Mouse (Mus musculus): Measurements from ENCODE around the gene Rab14. TPM values are rescaled to one million over a fixed set of nuclear protein-coding genes. Genes with fewer than 3 reads are reported as not detected.

Rab14 gene
- 217 TPM for polyA plus RNA-seq (2015; fragmentation: Illumina TruSeq; extraction: RNeasy Lipid Tissue Mini Kit (QIAGEN cat#74804); ENCODE audit: insufficient read depth, low replicate concordance)

GRCm38 (mm10) chr2:35200898-35201668, at the start of gene Rab14:
TSS of gene Rab14 (minus strand) at chr2:35201120.

Other genes starting within 250 kb of the Rab14 start
- 120 TPM for gene Traf1, start 239.3 kb downstream of the Rab14 start, polyA plus RNA-seq (2015; fragmentation: Illumina TruSeq; extraction: RNeasy Lipid Tissue Mini Kit (QIAGEN cat#74804); ENCODE audit: insufficient read depth, low replicate concordance)
- 0.10 TPM for gene Hc, start 139.7 kb downstream of the Rab14 start, polyA plus RNA-seq (2015; fragmentation: Illumina TruSeq; extraction: RNeasy Lipid Tissue Mini Kit (QIAGEN cat#74804); ENCODE audit: insufficient read depth, low replicate concordance)
- gene AI182371, start 99.6 kb downstream of the Rab14 start, polyA plus RNA-seq (2015; fragmentation: Illumina TruSeq; extraction: RNeasy Lipid Tissue Mini Kit (QIAGEN cat#74804); ENCODE audit: insufficient read depth, low replicate concordance): 2.3 TPM
- 166 TPM for gene Cntrl, start 91.6 kb downstream of the Rab14 start, polyA plus RNA-seq (2015; fragmentation: Illumina TruSeq; extraction: RNeasy Lipid Tissue Mini Kit (QIAGEN cat#74804); ENCODE audit: insufficient read depth, low replicate concordance)
- gene Gsn, start 55.3 kb upstream of the Rab14 start, polyA plus RNA-seq (2015; fragmentation: Illumina TruSeq; extraction: RNeasy Lipid Tissue Mini Kit (QIAGEN cat#74804); ENCODE audit: insufficient read depth, low replicate concordance): 108 TPM
- 71.3 TPM for gene Stom, start 135.9 kb upstream of the Rab14 start, polyA plus RNA-seq (2015; fragmentation: Illumina TruSeq; extraction: RNeasy Lipid Tissue Mini Kit (QIAGEN cat#74804); ENCODE audit: insufficient read depth, low replicate concordance)
- not detected for gene 4930568D16Rik, start 166.6 kb upstream of the Rab14 start, polyA plus RNA-seq (2015; fragmentation: Illumina TruSeq; extraction: RNeasy Lipid Tissue Mini Kit (QIAGEN cat#74804); ENCODE audit: insufficient read depth, low replicate concordance)
- not detected for gene 4930402F06Rik, start 196.1 kb upstream of the Rab14 start, polyA plus RNA-seq (2015; fragmentation: Illumina TruSeq; extraction: RNeasy Lipid Tissue Mini Kit (QIAGEN cat#74804); ENCODE audit: insufficient read depth, low replicate concordance)